22 mouse cellular contexts compared by ENCODE assay signal in the genomic region with DNA sequence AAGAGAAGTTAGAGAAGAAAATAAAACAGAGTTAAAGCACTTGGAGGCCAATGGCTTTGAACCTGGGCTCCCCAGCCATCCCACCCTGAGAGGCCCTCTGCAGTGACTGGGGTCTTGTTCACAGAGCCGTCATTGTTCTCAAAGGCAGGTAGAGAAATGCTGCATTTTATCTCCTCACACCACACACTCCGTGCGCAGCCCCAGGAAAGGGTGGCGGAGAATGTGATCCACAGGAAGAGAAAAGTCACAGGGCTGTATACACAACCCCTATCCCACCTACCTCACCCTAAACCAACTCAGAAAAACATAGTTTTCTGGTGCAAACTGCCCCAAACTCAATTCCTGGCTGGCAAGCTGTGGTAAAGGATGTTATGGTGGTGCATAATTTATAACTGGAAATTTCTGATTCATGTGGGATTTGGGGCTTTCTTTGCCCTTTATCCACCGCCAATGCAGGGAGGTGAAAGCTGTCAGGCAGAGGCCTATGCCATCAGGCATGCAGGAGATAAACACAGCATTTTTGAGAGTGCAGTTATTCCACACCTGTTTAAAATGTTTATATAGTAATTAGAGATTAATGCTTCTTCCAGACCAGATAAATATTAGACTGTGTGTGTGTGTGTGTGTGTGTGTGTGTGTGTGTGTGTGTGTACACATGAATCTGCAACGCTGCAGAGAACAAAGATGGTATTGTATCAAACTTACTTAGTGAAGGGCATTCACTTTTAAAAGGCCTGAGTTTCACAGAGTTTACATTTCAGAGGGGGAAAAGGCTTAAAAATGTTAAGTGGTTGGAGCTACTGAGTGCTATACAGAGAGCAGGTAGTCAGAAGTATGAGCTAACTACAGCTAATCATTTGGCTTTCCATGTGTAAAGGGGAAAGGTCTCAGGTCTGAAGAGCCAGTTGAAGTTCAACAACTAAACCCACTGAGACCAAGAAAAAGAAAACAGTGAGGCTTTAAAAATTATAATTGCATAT.
A peak's percentile ranks its signal among the peaks of the same experiment; 100 is the strongest.
DNase-seq lines count a peak whose midpoint lies in the region; ATAC-seq and TF ChIP-seq lines count a peak whose summit lies in the region.
"Had no signal": no experiment of that assay in that cellular context is flagged by ENCODE, and none has a peak within 500 bp of the region (broad histone marks: within the 10 kb centered on the region; RNA-seq: fewer than 3 reads in every experiment).

No protein-coding gene starts in this region.

- H3K4me3 ChIP-seq in hindbrain, embryonic 10.5 days, result no peak overlapping the region
- H3K4me3 ChIP-seq in hindbrain, postnatal 0 days (ENCODE audit: low read length), result no peak overlapping the region
- H3K4me3 ChIP-seq in lung, embryonic 16.5 days (ENCODE audit: low read length), result no peak overlapping the region
- no peak overlapping the region for H3K4me3 ChIP-seq in lung, adult 2 months (replicated peaks; ENCODE audit: extremely low read depth, low read depth, low read length)
- no peak overlapping the region for H3K4me3 ChIP-seq in limb, embryonic 10.5 days
- no peak overlapping the region for H3K4me3 ChIP-seq in stomach, embryonic 15.5 days (replicated peaks)
- H3K4me3 ChIP-seq: embryonic facial prominence, embryonic 15.5 days; forebrain, embryonic 10.5 days; heart, embryonic 15.5 days; hindbrain, embryonic 13.5 days; midbrain, embryonic 10.5 days; neural tube, embryonic 12.5 days had no signal

- DNase-seq in hindbrain, embryonic 10.5 days (ENCODE audit: low spot score), result no peak
- DNase-seq in hindbrain, postnatal 0 days (ENCODE audit: low spot score), result no peak
- DNase-seq in lung, adult 2 months, result no peak
- no peak for DNase-seq in limb, embryonic 10.5 days (ENCODE audit: low spot score)
- DNase-seq in right cerebral cortex, adult 2 months (ENCODE audit: low spot score in 2 of 2), result no peak
- no peak for DNase-seq in natural killer cell, adult 2 months (ENCODE audit: low spot score in 2 of 2)
- DNase-seq: cerebellum, adult 2 months; cerebellum, postnatal 36 days; forebrain, postnatal 0 days; gastrocnemius, postnatal 36 days; kidney, adult 8-10 months; kidney, postnatal 25 days; thymus, adult 2 months had no signal

- H3K36me3 ChIP-seq in hindbrain, embryonic 10.5 days, result no peaks in the 10 kb centered on the region
- H3K36me3 ChIP-seq in hindbrain, postnatal 0 days (ENCODE audit: insufficient read depth, low read length), result no peaks in the 10 kb centered on the region
- H3K36me3 ChIP-seq in lung, embryonic 16.5 days (ENCODE audit: control insufficient read depth, insufficient read depth, low read length), result no peaks in the 10 kb centered on the region
- H3K36me3 ChIP-seq in limb, embryonic 10.5 days, result no peaks in the 10 kb centered on the region
- no peaks in the 10 kb centered on the region for H3K36me3 ChIP-seq in stomach, embryonic 15.5 days
- H3K36me3 ChIP-seq: embryonic facial prominence, embryonic 15.5 days; forebrain, embryonic 10.5 days; heart, embryonic 15.5 days; hindbrain, embryonic 13.5 days; midbrain, embryonic 10.5 days; neural tube, embryonic 12.5 days had no signal

- no peak overlapping the region for H3K4me2 ChIP-seq in hindbrain, postnatal 0 days (ENCODE audit: low read depth, low read length)
- no peak overlapping the region for H3K4me2 ChIP-seq in lung, embryonic 16.5 days (ENCODE audit: low read depth, low read length)
- no peak overlapping the region for H3K4me2 ChIP-seq in stomach, embryonic 15.5 days
- H3K4me2 ChIP-seq: embryonic facial prominence, embryonic 15.5 days; heart, embryonic 15.5 days; hindbrain, embryonic 13.5 days; neural tube, embryonic 12.5 days had no signal

- TF ChIP-seq CTCF in hindbrain, postnatal 0 days (IDR thresholded peaks at IDR 0.05; ENCODE audit: low read depth), result no peak
- TF ChIP-seq CTCF in lung, adult 2 months (IDR thresholded peaks at IDR 0.05; ENCODE audit: insufficient read depth, low read length), result no peak

- no peaks in the 10 kb centered on the region for H3K27me3 ChIP-seq in hindbrain, embryonic 10.5 days (ENCODE audit: insufficient read depth, poor library complexity, severe bottlenecking)
- no peaks in the 10 kb centered on the region for H3K27me3 ChIP-seq in hindbrain, postnatal 0 days (ENCODE audit: insufficient read depth, low read length)
- peaks cover 26% of the 10 kb centered on the region for H3K27me3 ChIP-seq in lung, embryonic 16.5 days (ENCODE audit: control insufficient read depth, insufficient read depth, low read depth, low read length)
- H3K27me3 ChIP-seq in limb, embryonic 10.5 days (ENCODE audit: low read depth, poor library complexity, severe bottlenecking), result peaks cover 82% of the 10 kb centered on the region
- H3K27me3 ChIP-seq in stomach, embryonic 15.5 days (replicated peaks), result no peaks in the 10 kb centered on the region
- H3K27me3 ChIP-seq: embryonic facial prominence, embryonic 15.5 days; heart, embryonic 15.5 days; hindbrain, embryonic 13.5 days; neural tube, embryonic 12.5 days had no signal

- H3K27ac ChIP-seq in hindbrain, embryonic 10.5 days, result peak overlapping the region; percentile 64; the same call in 1 of the 2 replicates
- H3K27ac ChIP-seq in hindbrain, postnatal 0 days, result no peak overlapping the region
- H3K27ac ChIP-seq in lung, embryonic 16.5 days (ENCODE audit: low read length), result peak overlapping the region; percentile 66
- peak overlapping the region; percentile 64; the same call in 1 of the 2 replicates for H3K27ac ChIP-seq in limb, embryonic 10.5 days
- H3K27ac ChIP-seq in stomach, embryonic 15.5 days, result peak overlapping the region; percentile 35; the same call in 1 of the 2 replicates
- H3K27ac ChIP-seq: embryonic facial prominence, embryonic 15.5 days; forebrain, embryonic 10.5 days; heart, embryonic 15.5 days; hindbrain, embryonic 13.5 days; macrophage; midbrain, embryonic 10.5 days; neural tube, embryonic 12.5 days had no signal

- WGBS in hindbrain, embryonic 10.5 days, result 61% methylated on average over 6 of the region's 6 CpGs
- 68% methylated on average over 6 of the region's 6 CpGs for WGBS in hindbrain, postnatal 0 days
- WGBS in lung, embryonic 16.5 days, result 33% methylated on average over 6 of the region's 6 CpGs
- 65% methylated on average over 6 of the region's 6 CpGs for WGBS in lung, adult 2 months
- 55% methylated on average over 6 of the region's 6 CpGs for WGBS in limb, embryonic 10.5 days
- 32% methylated on average over 6 of the region's 6 CpGs for WGBS in stomach, embryonic 15.5 days

- H3K9ac ChIP-seq in hindbrain, postnatal 0 days (replicated peaks; ENCODE audit: low read length), result no peak overlapping the region
- H3K9ac ChIP-seq in lung, embryonic 16.5 days (ENCODE audit: low read length), result no peak overlapping the region
- no peak overlapping the region for H3K9ac ChIP-seq in stomach, embryonic 15.5 days
- H3K9ac ChIP-seq: embryonic facial prominence, embryonic 15.5 days; forebrain, postnatal 0 days; heart, embryonic 15.5 days; hindbrain, embryonic 13.5 days; neural tube, embryonic 12.5 days had no signal

- TF ChIP-seq POLR2A in lung, adult 2 months (IDR thresholded peaks at IDR 0.05; ENCODE audit: borderline replicate concordance, extremely low read depth, low read depth, low read length), result no peak

- H3K9me3 ChIP-seq in hindbrain, embryonic 10.5 days, result no peaks in the 10 kb centered on the region
- H3K9me3 ChIP-seq in hindbrain, postnatal 0 days (ENCODE audit: low read length), result no peaks in the 10 kb centered on the region
- H3K9me3 ChIP-seq in lung, embryonic 16.5 days (ENCODE audit: control insufficient read depth, low read length), result no peaks in the 10 kb centered on the region
- H3K9me3 ChIP-seq in limb, embryonic 10.5 days (replicated peaks), result no peaks in the 10 kb centered on the region
- H3K9me3 ChIP-seq in stomach, embryonic 15.5 days, result no peaks in the 10 kb centered on the region
- H3K9me3 ChIP-seq: embryonic facial prominence, embryonic 15.5 days; forebrain, embryonic 10.5 days; heart, embryonic 15.5 days; hindbrain, embryonic 13.5 days; midbrain, embryonic 10.5 days; neural tube, embryonic 12.5 days had no signal

- no peak for ATAC-seq in hindbrain, postnatal 0 days
- ATAC-seq in lung, embryonic 16.5 days (ENCODE audit: low read depth), result peak; percentile 88
- peak; percentile 70; the same call in 1 of the 2 replicates for ATAC-seq in stomach, embryonic 15.5 days (ENCODE audit: insufficient read depth, low FRiP score, low read depth)
- ATAC-seq: forebrain, postnatal 0 days had no signal

- H3K4me1 ChIP-seq in hindbrain, embryonic 10.5 days (replicated peaks), result peaks cover 17% of the 10 kb centered on the region
- H3K4me1 ChIP-seq in hindbrain, postnatal 0 days (ENCODE audit: insufficient read depth, low read length), result no peaks in the 10 kb centered on the region
- no peaks in the 10 kb centered on the region; the same call in 1 of the 2 replicates for H3K4me1 ChIP-seq in lung, embryonic 16.5 days (replicated peaks; ENCODE audit: control insufficient read depth, insufficient read depth, low read length)
- H3K4me1 ChIP-seq in lung, adult 2 months (ENCODE audit: control insufficient read depth, insufficient read depth, low read length), result no peaks in the 10 kb centered on the region
- peaks cover 28% of the 10 kb centered on the region for H3K4me1 ChIP-seq in limb, embryonic 10.5 days
- H3K4me1 ChIP-seq in stomach, embryonic 15.5 days, result no peaks in the 10 kb centered on the region; the same call in 1 of the 2 replicates
- H3K4me1 ChIP-seq: hindbrain, embryonic 13.5 days; neural tube, embryonic 12.5 days had no signal
